Mouse (Mus musculus): ENCODE measurements around the gene Krcc1. TPM values are rescaled to one million over a fixed set of nuclear protein-coding genes. Genes with fewer than 3 reads are reported as not detected.

The Krcc1 gene
- polyA plus RNA-seq, 1 experiment from 2014 or later: 69.2 TPM

DNA sequence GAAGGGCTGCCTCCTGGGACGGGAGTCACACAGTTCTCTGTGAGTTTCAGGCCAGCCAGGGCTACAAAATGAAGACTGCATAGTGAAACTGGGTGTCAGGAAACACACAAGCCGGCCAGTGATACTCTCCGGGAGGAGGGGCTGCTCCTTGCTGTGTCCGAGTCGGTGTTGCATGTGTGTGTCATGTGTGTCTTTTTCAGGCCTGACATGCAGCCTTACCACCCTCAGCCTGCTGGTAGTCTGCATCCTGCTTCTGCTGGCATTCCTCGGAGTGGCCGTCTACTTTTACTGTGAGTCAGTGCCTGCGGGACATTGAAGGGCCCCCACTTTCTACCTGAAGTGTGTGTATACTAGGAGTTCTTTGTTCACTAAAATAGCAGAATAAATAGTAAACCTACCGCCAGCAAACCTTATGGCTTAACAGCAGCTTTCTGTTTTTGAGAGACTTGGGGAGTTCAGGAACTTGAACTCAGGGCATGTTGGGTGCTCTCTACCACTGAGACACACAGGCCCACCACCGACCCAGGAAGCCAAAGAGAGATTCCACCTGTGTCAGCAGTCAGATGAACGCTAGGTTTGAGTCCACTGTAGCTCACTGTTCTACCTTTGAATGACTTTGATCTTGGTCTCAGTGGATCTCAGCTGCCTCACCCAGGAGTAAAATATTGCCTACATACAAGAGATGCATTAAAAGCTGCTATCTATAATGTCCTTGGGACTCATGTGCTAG, 60.9 kb downstream of the Krcc1 start:
- 80% methylated on average over 11 of the region's 11 CpGs for WGBS
- Histone ChIP-seq H3K9me3 (ENCODE audit: control insufficient read depth, low read length) (no peaks in the 10 kb centered on the region), H3K4me3 (ENCODE audit: control insufficient read depth in 1 of 2, insufficient read depth in 1 of 2, low read depth in 1 of 2, low read length in 2 of 2) (no peak overlapping the region), H3K27me3 (ENCODE audit: control insufficient read depth, insufficient read depth, low read length) (no peaks in the 10 kb centered on the region), H3K9ac (ENCODE audit: low read length) (no peak overlapping the region), H3K4me1 (ENCODE audit: control insufficient read depth in 2 of 2, insufficient read depth in 2 of 2, low read length in 2 of 2) (no peaks in the 10 kb centered on the region), H3K27ac (replicated peaks in 1 of 2; ENCODE audit: control insufficient read depth in 1 of 2, insufficient read depth in 1 of 2, low read depth in 2 of 2, low read length in 2 of 2) (no peak overlapping the region), H3K4me2 (ENCODE audit: low read length) (no peak overlapping the region), H3K36me3 (ENCODE audit: control insufficient read depth, insufficient read depth, low read length) (no peaks in the 10 kb centered on the region)
- ATAC-seq (ENCODE audit: insufficient number of reproducible peaks, insufficient read depth, low FRiP score, low read depth): no peak

- WGBS: 70% methylated on average over 3 of the region's 3 CpGs
- Histone ChIP-seq H3K4me3 (ENCODE audit: control insufficient read depth in 1 of 2, insufficient read depth in 1 of 2, low read depth in 1 of 2, low read length in 2 of 2) (no peak overlapping the region), H3K9me3 (ENCODE audit: control insufficient read depth, low read length) (no peaks in the 10 kb centered on the region), H3K4me2 (ENCODE audit: low read length) (no peak overlapping the region), H3K4me1 (ENCODE audit: control insufficient read depth in 2 of 2, insufficient read depth in 2 of 2, low read length in 2 of 2) (no peaks in the 10 kb centered on the region), H3K27me3 (ENCODE audit: control insufficient read depth, insufficient read depth, low read length) (no peaks in the 10 kb centered on the region), H3K36me3 (ENCODE audit: control insufficient read depth, insufficient read depth, low read length) (no peaks in the 10 kb centered on the region), H3K9ac (ENCODE audit: low read length) (no peak overlapping the region), H3K27ac (replicated peaks in 1 of 2; ENCODE audit: control insufficient read depth in 1 of 2, insufficient read depth in 1 of 2, low read depth in 2 of 2, low read length in 2 of 2) (no peak overlapping the region)
- ATAC-seq (ENCODE audit: insufficient number of reproducible peaks, insufficient read depth, low FRiP score, low read depth): no peak
Observed at GRCm38 (mm10) chr6:71333031-71333430, 61.6 kb downstream of the Krcc1 start.

DNA sequence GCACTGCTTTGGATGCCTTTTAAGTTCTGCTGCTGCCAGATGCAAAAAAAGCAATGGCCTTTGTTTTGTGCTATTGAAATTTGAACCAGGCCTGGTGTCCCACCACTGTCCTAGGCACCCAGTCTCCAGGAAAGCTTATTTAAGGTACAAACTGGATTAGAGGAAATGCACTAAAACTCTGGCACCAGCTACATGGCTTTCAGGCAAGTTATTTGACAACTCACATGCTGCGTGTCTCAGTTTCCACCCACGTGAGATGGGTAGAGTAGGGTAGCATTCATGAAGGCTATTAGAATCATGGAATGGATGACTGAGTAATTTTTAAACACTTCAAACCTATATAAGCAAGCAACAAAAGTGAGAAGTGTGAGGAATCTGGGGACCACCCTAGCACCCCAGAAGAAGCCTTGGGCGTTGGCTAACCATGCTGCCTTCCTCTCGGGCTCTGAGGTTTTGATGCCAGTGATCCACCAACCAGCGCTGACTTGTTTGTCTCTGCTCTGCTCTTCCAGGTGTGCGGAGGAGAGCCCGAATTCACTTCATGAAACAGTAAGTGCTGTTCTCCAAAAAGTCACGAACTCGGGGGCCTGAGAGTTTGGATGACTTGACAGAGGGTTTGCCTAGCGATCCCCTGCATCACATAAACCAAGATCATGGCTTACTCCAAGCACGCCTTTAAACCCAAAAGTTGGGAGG, 62.2 kb downstream of the Krcc1 start:
- ATAC-seq (ENCODE audit: insufficient number of reproducible peaks, insufficient read depth, low FRiP score, low read depth): no peak
- no peaks in the 10 kb centered on the region for H3K36me3 ChIP-seq (ENCODE audit: control insufficient read depth, insufficient read depth, low read length)
- no peak overlapping the region for H3K27ac ChIP-seq (replicated peaks in 1 of 2; ENCODE audit: control insufficient read depth in 1 of 2, insufficient read depth in 1 of 2, low read depth in 2 of 2, low read length in 2 of 2)
- H3K9ac ChIP-seq (ENCODE audit: low read length): no peak overlapping the region
- no peaks in the 10 kb centered on the region for H3K9me3 ChIP-seq (ENCODE audit: control insufficient read depth, low read length)
- H3K4me3 ChIP-seq (ENCODE audit: control insufficient read depth in 1 of 2, insufficient read depth in 1 of 2, low read depth in 1 of 2, low read length in 2 of 2): no peak overlapping the region
- no peaks in the 10 kb centered on the region for H3K27me3 ChIP-seq (ENCODE audit: control insufficient read depth, insufficient read depth, low read length)
- H3K4me2 ChIP-seq (ENCODE audit: low read length): no peak overlapping the region
- no peaks in the 10 kb centered on the region for H3K4me1 ChIP-seq (ENCODE audit: control insufficient read depth in 2 of 2, insufficient read depth in 2 of 2, low read length in 2 of 2)
- WGBS: 87% methylated on average over 11 of the region's 11 CpGs

Small RNAs within 50 kb of the gene (microRNA-seq; reads per million reads assigned to microRNA genes)
- 20.4 reads per million, percentile 31 among the genes with 10 or more reads in this experiment for gene Mir8112

Other genes starting within 250 kb of the Krcc1 start
- 5.1 and 6.0 TPM in 2 replicates for gene Thnsl2, start 127.2 kb upstream of the Krcc1 start, polyA plus RNA-seq (2014; fragmentation: Nextera tagmentation; extraction: Ambion mirVana)
- gene Fabp1, start 71.8 kb upstream of the Krcc1 start, polyA plus RNA-seq (2014; fragmentation: Nextera tagmentation; extraction: Ambion mirVana): not detected in 2 replicates
- gene Smyd1, start 50.6 kb downstream of the Krcc1 start, polyA plus RNA-seq (2014; fragmentation: Nextera tagmentation; extraction: Ambion mirVana): 136 and 147 TPM in 2 replicates
- 0.14 TPM in 1 of 2 replicates, not detected in the other for gene Cd8b1, start 51.1 kb downstream of the Krcc1 start, polyA plus RNA-seq (2014; fragmentation: Nextera tagmentation; extraction: Ambion mirVana)
- gene Cd8a, start 101.8 kb downstream of the Krcc1 start, polyA plus RNA-seq (2014; fragmentation: Nextera tagmentation; extraction: Ambion mirVana): not detected in 2 replicates
- gene Rmnd5a, start 169.0 kb downstream of the Krcc1 start, polyA plus RNA-seq (2014; fragmentation: Nextera tagmentation; extraction: Ambion mirVana): 7.4 and 8.6 TPM in 2 replicates
- 18.9 and 21.7 TPM in 2 replicates for gene Rnf103, start 222.2 kb downstream of the Krcc1 start, polyA plus RNA-seq (2014; fragmentation: Nextera tagmentation; extraction: Ambion mirVana)

All from heart, embryonic 14.5 days (tissue).